Mouse (Mus musculus): ENCODE measurements around the gene Mmgt2. TPM values are rescaled to one million over a fixed set of nuclear protein-coding genes. Genes with fewer than 3 reads are reported as not detected.
A peak's percentile ranks its signal among the peaks of the same experiment; 100 is the strongest.
"Not testable (repeated sequence)": the region's sequence is repeated elsewhere in the genome, so short reads cannot be mapped to it uniquely, and the experiment has no call there.

Mmgt2 gene
- polyA plus RNA-seq, 1 experiment from 2014 or later: 82.9 TPM

DNA sequence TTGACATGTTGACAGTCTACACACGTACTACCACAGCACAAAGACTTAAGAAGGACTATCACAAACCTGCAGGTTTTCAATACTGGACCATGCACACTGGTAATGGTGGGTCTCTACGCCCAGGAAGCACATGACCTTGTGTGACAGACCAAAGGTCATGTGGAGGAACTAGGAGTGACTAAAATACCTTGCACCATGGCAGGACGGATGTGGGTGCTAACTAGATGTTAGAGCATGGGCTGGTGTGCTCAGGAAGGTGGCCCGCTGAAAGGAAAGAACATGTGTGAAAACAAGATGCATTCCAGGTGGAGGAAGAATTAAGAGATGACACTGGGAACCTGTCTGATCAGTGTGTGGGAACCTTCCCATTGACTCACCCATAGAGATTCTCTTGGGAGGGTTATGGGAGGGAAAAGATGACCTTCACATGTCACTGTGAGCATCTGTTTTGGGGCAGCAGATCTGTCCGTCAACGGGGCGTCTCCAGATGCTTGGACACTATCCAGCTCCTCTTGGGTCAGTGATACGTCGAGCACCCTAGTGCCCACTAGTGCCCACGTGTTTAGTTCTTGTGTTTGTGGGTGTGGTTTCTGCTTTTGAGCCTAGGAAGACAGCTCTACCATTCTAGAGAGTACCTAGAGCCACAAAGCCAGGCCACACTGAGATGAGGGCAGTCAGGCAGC lies 4.6 kb upstream of the Mmgt2 start:
- H3K4me2 ChIP-seq (ENCODE audit: low read depth, low read length): no peak overlapping the region
- H3K4me3 ChIP-seq (ENCODE audit: low read length): no peak overlapping the region
- peak overlapping the region; percentile 66 for H3K27ac ChIP-seq (ENCODE audit: low read length)
- H3K27me3 ChIP-seq (replicated peaks; ENCODE audit: control insufficient read depth, insufficient read depth, low read length): no peaks in the 10 kb centered on the region
- H3K9ac ChIP-seq (ENCODE audit: low read depth, low read length): peak overlapping the region; percentile 26; the same call in 1 of the 2 replicates
- peaks cover 56% of the 10 kb centered on the region for H3K4me1 ChIP-seq (ENCODE audit: control insufficient read depth, insufficient read depth, low read length)
- WGBS: 77% methylated on average over 10 of the region's 10 CpGs
- no peak for ATAC-seq
- no peaks in the 10 kb centered on the region for H3K36me3 ChIP-seq (ENCODE audit: control insufficient read depth, insufficient read depth, low read length)
- no peaks in the 10 kb centered on the region for H3K9me3 ChIP-seq (ENCODE audit: control insufficient read depth, low read length)

DNA sequence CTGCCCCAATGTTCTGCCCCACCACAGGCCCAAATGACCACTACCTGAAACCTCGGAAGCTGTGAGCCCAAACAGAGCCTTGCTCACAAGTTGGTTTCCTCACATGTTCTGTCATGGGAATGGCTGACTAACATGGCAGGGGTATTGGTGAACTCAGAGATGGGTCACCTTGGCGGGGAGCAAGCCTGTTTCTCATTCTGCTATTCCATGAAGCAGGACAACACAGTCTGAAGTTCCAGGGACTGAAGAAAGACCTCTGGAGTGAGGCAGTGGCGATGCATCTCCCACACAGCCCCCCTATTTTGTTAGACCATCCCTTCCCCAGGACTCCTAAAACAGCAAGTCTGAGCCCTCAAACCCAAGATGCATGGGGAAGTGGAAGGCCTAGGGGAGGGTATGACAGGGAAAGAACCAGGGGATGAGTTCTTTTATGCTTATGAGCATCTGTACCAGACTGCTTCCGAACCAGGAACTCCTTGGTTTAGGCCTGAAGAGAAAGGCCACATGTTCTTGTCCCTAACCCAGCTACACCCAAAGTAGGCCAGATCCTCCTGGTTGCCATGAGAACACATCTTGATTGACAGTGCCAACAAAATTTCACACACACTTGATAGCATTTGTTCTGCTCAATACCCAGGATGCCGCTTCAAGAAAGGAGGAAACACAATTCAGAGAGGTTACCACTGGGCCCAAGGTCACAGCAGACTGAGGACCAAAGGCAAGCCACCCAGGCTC lies 3.7 kb upstream of the Mmgt2 start:
- Histone ChIP-seq H3K4me1 (ENCODE audit: control insufficient read depth, insufficient read depth, low read length) (peaks cover 56% of the 10 kb centered on the region), H3K27ac (ENCODE audit: low read length) (peak overlapping the region; percentile 93; the same call in 1 of the 2 replicates), H3K4me3 (ENCODE audit: low read length) (no peak overlapping the region), H3K9me3 (ENCODE audit: control insufficient read depth, low read length) (no peaks in the 10 kb centered on the region), H3K27me3 (replicated peaks; ENCODE audit: control insufficient read depth, insufficient read depth, low read length) (no peaks in the 10 kb centered on the region), H3K9ac (ENCODE audit: low read depth, low read length) (peak overlapping the region; percentile 38; the same call in 1 of the 2 replicates), H3K36me3 (ENCODE audit: control insufficient read depth, insufficient read depth, low read length) (no peaks in the 10 kb centered on the region), H3K4me2 (ENCODE audit: low read depth, low read length) (no peak overlapping the region)
- 91% methylated on average over 5 of the region's 5 CpGs for WGBS
- ATAC-seq: no peak

DNA sequence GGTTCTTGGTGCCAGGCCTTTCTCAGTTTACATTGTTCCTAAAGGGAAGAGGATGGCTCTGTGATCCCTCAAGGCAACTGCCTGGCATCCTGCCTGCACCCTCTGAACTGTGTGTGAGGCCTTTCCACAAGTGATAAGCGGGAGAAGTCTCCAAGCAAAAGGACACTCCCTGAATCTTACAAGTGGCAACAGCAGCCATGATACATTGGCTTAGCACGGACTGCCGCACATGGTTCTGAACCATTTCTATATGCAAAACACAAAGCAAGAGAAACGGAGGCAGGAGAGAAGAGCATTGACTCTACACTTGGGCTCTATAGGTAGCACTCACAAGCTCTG lies 3.2 kb upstream of the Mmgt2 start:
- Histone ChIP-seq H3K9ac (ENCODE audit: low read depth, low read length) (peak overlapping the region; percentile 38; the same call in 1 of the 2 replicates), H3K4me3 (ENCODE audit: low read length) (no peak overlapping the region)
- 82% methylated on average over 4 of the region's 4 CpGs for WGBS

DNA sequence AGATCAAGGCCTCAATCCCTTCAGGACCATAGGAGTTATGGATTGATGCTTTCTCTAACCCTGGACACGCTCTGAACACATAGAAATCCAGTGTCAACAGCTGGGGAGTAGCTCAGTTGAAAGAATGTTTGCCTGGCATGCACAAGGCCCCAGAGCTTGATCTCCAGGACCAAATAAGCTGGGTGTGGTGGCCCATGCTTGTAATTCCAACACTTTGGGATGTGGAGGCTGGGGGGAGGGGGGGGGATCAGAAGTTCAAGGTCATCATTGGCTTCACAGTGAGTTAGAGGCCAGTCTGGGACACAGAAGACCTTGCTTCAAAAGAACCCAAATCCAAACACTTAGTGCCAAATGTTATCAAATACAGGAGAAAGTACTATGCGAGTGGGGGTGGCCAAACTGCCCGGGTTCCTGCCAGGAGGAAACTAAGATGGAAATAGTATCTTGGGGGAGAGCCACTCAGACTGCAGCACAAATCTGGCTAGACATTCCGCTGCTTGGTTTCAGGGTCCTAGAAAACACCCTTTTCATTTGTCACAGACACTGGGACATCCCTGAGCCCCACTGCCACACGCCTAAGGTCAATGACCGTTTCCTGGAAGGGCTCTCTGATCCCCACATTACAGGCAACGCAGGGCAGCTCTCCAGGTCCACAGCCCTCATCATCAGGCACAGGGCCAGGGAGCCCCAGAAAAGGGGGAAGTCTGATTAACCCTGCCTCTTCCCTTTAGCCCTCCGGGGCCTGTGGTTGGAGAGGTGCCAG lies 2.6 kb upstream of the Mmgt2 start:
- WGBS: 17% methylated on average over 8 of the region's 8 CpGs
- H3K27ac ChIP-seq (ENCODE audit: low read length): peak overlapping the region; percentile 93
- no peaks in the 10 kb centered on the region for H3K27me3 ChIP-seq (replicated peaks; ENCODE audit: control insufficient read depth, insufficient read depth, low read length)
- peaks cover 56% of the 10 kb centered on the region for H3K4me1 ChIP-seq (ENCODE audit: control insufficient read depth, insufficient read depth, low read length)
- ATAC-seq: no peak
- H3K9ac ChIP-seq (ENCODE audit: low read depth, low read length): peak overlapping the region; percentile 38; the same call in 1 of the 2 replicates
- peak overlapping the region; percentile 74 for H3K4me3 ChIP-seq (ENCODE audit: low read length)
- H3K9me3 ChIP-seq (ENCODE audit: control insufficient read depth, low read length): no peaks in the 10 kb centered on the region
- no peaks in the 10 kb centered on the region for H3K36me3 ChIP-seq (ENCODE audit: control insufficient read depth, insufficient read depth, low read length)
- H3K4me2 ChIP-seq (ENCODE audit: low read depth, low read length): peak overlapping the region; percentile 91

More for the DNA sequence above, 3.2 kb upstream of the Mmgt2 start:
- peaks cover 56% of the 10 kb centered on the region for H3K4me1 ChIP-seq (ENCODE audit: control insufficient read depth, insufficient read depth, low read length)
- no peak for ATAC-seq
- no peaks in the 10 kb centered on the region for H3K9me3 ChIP-seq (ENCODE audit: control insufficient read depth, low read length)
- H3K27ac ChIP-seq (ENCODE audit: low read length): peak overlapping the region; percentile 93; the same call in 1 of the 2 replicates
- peak overlapping the region; percentile 91 for H3K4me2 ChIP-seq (ENCODE audit: low read depth, low read length)
- no peaks in the 10 kb centered on the region for H3K27me3 ChIP-seq (replicated peaks; ENCODE audit: control insufficient read depth, insufficient read depth, low read length)
- H3K36me3 ChIP-seq (ENCODE audit: control insufficient read depth, insufficient read depth, low read length): no peaks in the 10 kb centered on the region

- WGBS: 28% methylated on average over 4 of the region's 4 CpGs
- H3K4me1 ChIP-seq (ENCODE audit: control insufficient read depth, insufficient read depth, low read length): peaks cover 56% of the 10 kb centered on the region
- peak overlapping the region; percentile 74 for H3K4me3 ChIP-seq (ENCODE audit: low read length)
- H3K36me3 ChIP-seq (ENCODE audit: control insufficient read depth, insufficient read depth, low read length): no peaks in the 10 kb centered on the region
- peak overlapping the region; percentile 38; the same call in 1 of the 2 replicates for H3K9ac ChIP-seq (ENCODE audit: low read depth, low read length)
- ATAC-seq: no peak
- H3K27ac ChIP-seq (ENCODE audit: low read length): peak overlapping the region; percentile 93
- H3K9me3 ChIP-seq (ENCODE audit: control insufficient read depth, low read length): no peaks in the 10 kb centered on the region
- no peaks in the 10 kb centered on the region for H3K27me3 ChIP-seq (replicated peaks; ENCODE audit: control insufficient read depth, insufficient read depth, low read length)
- H3K4me2 ChIP-seq (ENCODE audit: low read depth, low read length): peak overlapping the region; percentile 91
These were observed 2.0 kb upstream of the Mmgt2 start for GRCm38 (mm10) chr11:62646495-62646843.

DNA sequence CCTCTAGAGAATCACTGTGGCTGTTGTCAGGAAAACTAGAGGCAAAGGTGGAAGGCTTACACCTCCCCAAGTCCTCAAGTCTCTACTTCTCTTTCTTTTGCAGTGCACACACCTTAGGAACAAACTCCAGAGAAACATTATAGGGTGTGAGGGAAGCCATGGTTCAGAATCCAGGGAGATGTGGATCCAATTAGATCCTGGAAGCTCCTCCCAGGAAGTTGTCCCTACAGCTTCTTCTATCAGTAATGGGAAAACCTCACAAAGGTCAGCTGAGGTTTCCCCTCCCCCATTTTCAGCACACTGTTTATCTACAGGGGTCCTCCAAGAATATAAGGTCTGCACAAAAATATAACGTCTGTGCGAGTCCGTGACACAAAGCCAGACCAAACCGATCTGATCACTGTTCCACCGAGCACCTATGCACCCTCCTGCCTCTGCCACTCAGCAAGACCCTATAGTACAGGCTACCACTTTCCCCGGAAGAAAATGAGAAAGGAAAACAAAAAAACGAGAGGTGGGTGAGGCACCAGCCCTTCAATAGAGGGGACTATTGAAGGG lies 1.4 kb upstream of the Mmgt2 start:
- no peak for ATAC-seq
- 48% methylated on average over 7 of the region's 7 CpGs for WGBS
- no peaks in the 10 kb centered on the region for H3K27me3 ChIP-seq (replicated peaks; ENCODE audit: control insufficient read depth, insufficient read depth, low read length)
- H3K4me2 ChIP-seq (ENCODE audit: low read depth, low read length): peak overlapping the region; percentile 91
- H3K27ac ChIP-seq (ENCODE audit: low read length): peak overlapping the region; percentile 93
- H3K4me1 ChIP-seq (ENCODE audit: control insufficient read depth, insufficient read depth, low read length): peaks cover 53% of the 10 kb centered on the region
- peak overlapping the region; percentile 74 for H3K4me3 ChIP-seq (ENCODE audit: low read length)
- H3K9me3 ChIP-seq (ENCODE audit: control insufficient read depth, low read length): no peaks in the 10 kb centered on the region
- no peaks in the 10 kb centered on the region for H3K36me3 ChIP-seq (ENCODE audit: control insufficient read depth, insufficient read depth, low read length)
- H3K9ac ChIP-seq (ENCODE audit: low read depth, low read length): peak overlapping the region; percentile 85

GRCm38 (mm10) chr11:62647661-62648590 lies 538 bp upstream of the Mmgt2 start, which contains the start of gene Lrrc75a:
Gene Lrrc75a (minus strand): TSS chr11:62648523.
- peak within 1 kb of the TSS; percentile 93 for H3K27ac ChIP-seq (ENCODE audit: low read length)
- H3K4me3 ChIP-seq (ENCODE audit: low read length): peak within 1 kb of the TSS; percentile 74
- peaks cover 46% of the 10 kb centered on the region for H3K4me1 ChIP-seq (ENCODE audit: control insufficient read depth, insufficient read depth, low read length)
- no peaks in the 10 kb centered on the region for H3K36me3 ChIP-seq (ENCODE audit: control insufficient read depth, insufficient read depth, low read length)
- no peaks in the 10 kb centered on the region for H3K27me3 ChIP-seq (replicated peaks; ENCODE audit: control insufficient read depth, insufficient read depth, low read length)
- no peaks in the 10 kb centered on the region for H3K9me3 ChIP-seq (ENCODE audit: control insufficient read depth, low read length)
- peak; percentile 52 for ATAC-seq
- under 1% methylated on average over 63 of the region's 86 CpGs for WGBS
- H3K9ac ChIP-seq (ENCODE audit: low read depth, low read length): peak within 1 kb of the TSS; percentile 85
- peak within 1 kb of the TSS; percentile 91 for H3K4me2 ChIP-seq (ENCODE audit: low read depth, low read length)

GRCm38 (mm10) chr11:62649803-62650202 lies 1.3 kb downstream of the Mmgt2 start:
- not testable (repeated sequence) for H3K9ac ChIP-seq (ENCODE audit: low read depth, low read length); H3K36me3 ChIP-seq (ENCODE audit: control insufficient read depth, insufficient read depth, low read length); H3K27me3 ChIP-seq (replicated peaks; ENCODE audit: control insufficient read depth, insufficient read depth, low read length); ATAC-seq; H3K9me3 ChIP-seq (ENCODE audit: control insufficient read depth, low read length); H3K27ac ChIP-seq (ENCODE audit: low read length)
- WGBS: 84% methylated on average over 4 of the region's 4 CpGs
- Histone ChIP-seq H3K4me3 (ENCODE audit: low read length) (peak overlapping the region; percentile 74), H3K4me1 (ENCODE audit: control insufficient read depth, insufficient read depth, low read length) (peaks cover 27% of the 10 kb centered on the region), H3K4me2 (ENCODE audit: low read depth, low read length) (peak overlapping the region; percentile 91)
